Mouse (Mus musculus) embryo, embryonic 11.5 days (tissue): ENCODE measurements around the gene Efcab12.

Experiments
- DNase-seq: peaks from one replicate; pipeline ENCODE4 v3.0.0-alpha.2; 2012; ENCODE audit warnings: low read depth, low spot score

The Efcab12 gene

DNA sequence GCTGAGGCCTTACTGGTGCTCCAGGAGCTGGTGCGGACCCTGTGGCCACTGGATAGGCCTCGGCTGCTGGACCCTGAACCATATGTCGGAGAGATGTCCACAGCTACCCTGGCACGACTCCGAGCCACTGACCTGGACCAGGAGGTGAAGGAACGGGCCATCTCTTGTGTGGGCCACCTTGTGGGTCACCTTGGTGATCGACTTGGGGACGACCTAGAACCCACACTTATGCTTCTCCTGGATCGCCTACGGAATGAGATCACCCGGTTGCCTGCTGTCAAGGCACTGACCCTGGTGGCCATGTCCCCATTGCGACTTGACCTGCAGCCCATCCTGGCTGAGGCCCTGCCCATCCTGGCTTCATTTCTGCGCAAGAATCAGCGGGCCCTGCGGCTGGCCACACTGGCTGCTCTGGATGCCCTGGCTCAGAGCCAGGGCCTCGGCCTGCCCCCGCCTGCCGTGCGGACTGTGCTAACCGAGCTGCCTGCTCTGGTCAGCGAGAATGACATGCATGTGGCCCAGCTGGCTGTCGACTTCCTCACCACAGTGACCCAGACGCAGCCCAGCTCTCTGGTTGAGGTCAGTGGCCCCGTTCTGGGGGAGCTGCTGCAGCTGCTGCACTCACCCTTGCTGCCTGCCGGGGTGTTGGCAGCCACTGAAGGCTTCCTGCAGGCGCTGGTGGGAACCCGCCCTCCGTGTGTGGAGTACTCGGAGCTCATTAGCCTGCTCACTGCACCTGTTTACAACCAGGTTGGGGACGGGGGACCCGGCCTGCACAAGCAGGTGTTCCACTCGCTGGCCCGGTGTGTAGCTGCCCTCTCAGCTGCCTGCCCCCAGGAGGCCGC, 46.1 kb downstream of the Efcab12 start:
- no peak for DNase-seq

GRCm38 (mm10) chr6:115791016-115791415, 47.2 kb downstream of the Efcab12 start:
- no peak for DNase-seq

DNA sequence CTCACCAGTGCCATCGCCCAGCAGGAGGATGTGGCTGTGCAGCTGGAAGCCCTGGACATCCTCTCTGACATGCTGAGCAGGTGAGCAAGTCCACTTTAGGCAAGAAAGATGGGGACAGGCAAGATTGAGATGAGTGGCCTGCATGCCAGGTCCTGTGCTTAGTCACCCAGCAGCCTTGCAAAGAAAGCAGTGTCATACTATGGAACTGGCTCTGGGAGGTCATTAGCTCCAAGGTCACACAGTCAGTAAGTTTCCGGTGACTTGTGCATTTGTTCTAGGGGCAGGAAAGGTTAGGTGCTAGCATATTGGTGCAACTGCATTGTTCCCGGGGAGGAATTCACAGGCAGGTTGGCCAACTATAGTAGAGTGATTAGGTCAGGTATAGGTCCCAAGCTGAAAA, 55.4 kb downstream of the Efcab12 start:
- DNase-seq: no peak

DNA sequence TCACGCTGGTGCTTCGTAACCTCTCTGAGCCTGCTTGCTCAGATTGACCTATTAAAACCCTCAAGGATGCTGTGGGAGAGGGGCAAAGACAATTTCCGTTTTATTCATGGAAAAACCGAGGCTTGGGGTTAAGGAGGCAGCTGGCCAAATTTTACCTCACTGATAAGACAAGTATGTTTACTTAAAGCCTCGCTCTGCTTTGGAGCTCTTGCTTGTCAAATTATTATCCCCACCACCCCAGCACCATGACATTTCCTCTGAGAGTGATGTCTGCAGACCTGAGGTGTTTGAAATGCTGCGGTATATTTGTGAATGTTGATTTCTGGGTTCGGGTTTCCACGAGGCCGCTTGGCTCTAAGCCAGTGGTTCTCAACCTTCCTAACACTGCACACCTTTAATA, 61.8 kb downstream of the Efcab12 start:
- DNase-seq: no peak

DNA sequence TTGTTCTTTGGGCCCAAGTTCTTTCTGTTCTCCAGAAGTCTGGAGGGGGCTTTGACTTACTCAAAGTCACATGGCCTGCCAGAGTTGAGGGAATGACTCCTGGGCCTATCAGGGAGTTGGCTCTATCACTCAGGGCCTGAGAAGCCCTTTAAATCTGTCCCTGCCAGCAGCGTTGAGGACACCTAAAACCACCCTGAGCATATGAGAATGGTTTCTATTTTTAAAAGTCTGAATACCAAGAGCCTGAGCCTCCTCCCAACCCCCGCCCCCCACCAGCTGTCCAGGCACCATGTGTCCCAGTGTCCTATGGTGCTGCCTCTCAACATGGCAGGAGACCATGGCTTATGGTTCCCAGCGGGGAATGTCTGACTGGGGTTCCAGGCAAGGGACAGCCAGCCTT, 62.4 kb downstream of the Efcab12 start:
- no peak for DNase-seq

DNA sequence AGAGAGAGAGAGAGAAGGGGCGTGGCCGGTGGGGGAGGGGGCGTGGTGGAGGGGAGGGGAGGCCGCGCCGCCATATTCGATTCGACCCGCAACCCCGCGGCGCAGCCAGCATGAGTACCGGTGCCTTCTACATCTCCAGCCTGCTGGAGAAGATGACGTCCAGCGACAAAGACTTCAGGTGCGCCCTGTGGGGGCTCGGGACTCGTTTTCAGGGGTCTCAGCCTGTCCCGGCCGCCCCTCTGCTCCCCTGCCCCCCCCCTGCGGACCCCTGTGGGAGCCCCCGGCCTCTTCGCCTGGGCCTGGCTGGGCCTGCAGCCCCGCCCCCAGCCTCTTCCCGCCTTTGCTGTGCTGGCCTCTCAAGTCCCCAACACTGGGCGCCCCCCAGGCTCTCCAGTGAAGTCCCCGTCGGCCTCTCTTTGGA, 63.7 kb downstream of the Efcab12 start, which contains the start of gene Cand2:
Cand2 (plus strand) TSS at position 38 of the 421 bp plus-strand sequence.
- peak; percentile 71 for DNase-seq

DNA sequence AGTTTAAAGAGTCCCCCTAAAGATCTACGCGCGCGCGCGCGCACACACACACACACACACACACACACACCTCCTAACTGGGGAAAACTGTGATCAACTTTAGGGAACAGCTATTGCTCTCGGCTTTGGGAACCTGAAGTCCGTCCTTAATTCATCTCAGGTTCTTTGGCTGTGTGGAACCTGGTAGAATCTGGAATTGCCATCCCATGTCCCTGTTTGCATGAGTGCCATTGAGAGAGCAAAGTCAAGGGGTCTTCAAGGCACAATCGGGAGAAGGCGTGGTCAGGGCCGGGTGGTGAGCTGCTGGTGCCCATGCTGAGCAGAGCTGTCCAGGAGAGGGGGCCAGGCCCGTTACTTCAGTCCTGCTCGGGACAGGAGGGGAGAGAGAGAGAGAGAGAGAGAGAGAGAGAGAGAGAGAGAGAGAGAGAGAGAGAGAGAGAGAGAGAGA, 64.2 kb downstream of the Efcab12 start:
- peak; percentile 63 for DNase-seq

GRCm38 (mm10) chr6:115772604-115773003, 65.6 kb downstream of the Efcab12 start:
- DNase-seq: no peak

- DNase-seq: no peak
Measured at GRCm38 (mm10) chr6:115772201-115772600, 66.0 kb downstream of the Efcab12 start.

- DNase-seq: no peak
Measured at GRCm38 (mm10) chr6:115770852-115771251, 67.4 kb downstream of the Efcab12 start.

- DNase-seq: no peak
Measured at GRCm38 (mm10) chr6:115770059-115770670, 68.0 kb downstream of the Efcab12 start.

GRCm38 (mm10) chr6:115768207-115768606, 70.0 kb downstream of the Efcab12 start:
- DNase-seq: no peak

GRCm38 (mm10) chr6:115767357-115767756, 70.9 kb downstream of the Efcab12 start:
- DNase-seq: no peak

DNA sequence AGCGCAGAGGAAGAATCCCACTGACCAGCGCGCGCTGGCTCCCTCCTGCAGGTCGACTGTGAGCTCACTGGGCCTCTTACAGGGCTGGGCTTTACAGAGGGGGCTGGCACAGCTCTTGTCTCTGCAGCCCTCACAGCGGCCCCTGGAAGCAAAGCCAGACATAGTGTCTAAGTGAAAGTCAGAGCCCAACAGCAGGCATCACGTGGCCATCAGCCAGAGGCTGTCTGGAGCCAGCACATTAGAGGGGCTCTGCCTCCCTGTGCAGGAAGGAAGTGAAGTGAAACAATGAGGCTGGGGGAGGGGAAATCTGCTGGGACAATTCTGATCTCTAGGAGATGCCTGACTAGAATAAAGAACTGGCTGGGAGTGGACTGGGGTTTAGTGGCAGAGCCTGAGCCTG, 74.0 kb downstream of the Efcab12 start:
- DNase-seq: peak; percentile 71

- no peak for DNase-seq
Measured at GRCm38 (mm10) chr6:115761995-115762756, 76.0 kb downstream of the Efcab12 start, which contains the start of gene Tmem40. Gene Tmem40 (minus strand): TSS chr6:115762410.

GRCm38 (mm10) chr6:115760982-115761381, 77.2 kb downstream of the Efcab12 start:
- DNase-seq: no peak
